Mouse (Mus musculus) MEL (cell line): Measurements from ENCODE around the gene Gm36028. TPM values are rescaled to one million over a fixed set of nuclear protein-coding genes. Genes with fewer than 3 reads are reported as not detected.

ENCODE experiments used
- DNase-seq: peaks from one replicate; pipeline ENCODE4 v3.0.0; 2011; ENCODE audit warnings: low read depth, low spot score
- H3K27ac ChIP-seq: 2 replicates; pipeline ENCODE4 v1.5.1; 2012; ENCODE audit warnings: low read depth, mild to moderate bottlenecking, control low read depth, low read length, moderate library complexity; ENCODE audit not compliant: control insufficient read depth
- H3K27me3 ChIP-seq, 2 experiments: fragments of 150-350 bp in 1 of 2; sonication (generic) in 1 of 2; 2 replicates each; pipeline ENCODE4 v1.6.1; 2012; ENCODE audit warnings: low read length in 2 of 2, mild to moderate bottlenecking in 2 of 2, improper control_type of control experiment in 1 of 2, moderate library complexity in 1 of 2; ENCODE audit not compliant: insufficient read depth in 2 of 2, control insufficient read depth in 1 of 2
- H3K36me3 ChIP-seq, 2 experiments: 2 replicates each; pipeline ENCODE4 v1.6.1; 2012 to 2014; ENCODE audit warnings: low read length in 2 of 2, improper control_type of control experiment in 1 of 2, inconsistent platforms in 1 of 2, mild to moderate bottlenecking in 1 of 2; ENCODE audit not compliant: insufficient read depth in 2 of 2, control insufficient read depth in 1 of 2
- H3K4me1 ChIP-seq, 2 experiments: fragments of 150-350 bp in 1 of 2; sonication (generic) in 1 of 2; 2 replicates each; pipeline ENCODE4 v1.6.1; 2012; ENCODE audit warnings: low read length in 2 of 2, improper control_type of control experiment in 1 of 2, mild to moderate bottlenecking in 1 of 2; ENCODE audit not compliant: insufficient read depth in 2 of 2, control insufficient read depth in 1 of 2
- H3K4me3 ChIP-seq, 2 experiments: fragments of 150-350 bp in 1 of 2; sonication (generic) in 1 of 2; 2 replicates each; pipeline ENCODE4 v1.5.1; 2012; ENCODE audit warnings: low read depth in 2 of 2, low read length in 2 of 2, mild to moderate bottlenecking in 2 of 2, moderate library complexity in 2 of 2, control low read depth in 1 of 2, improper control_type of control experiment in 1 of 2; ENCODE audit not compliant: control insufficient read depth in 1 of 2, insufficient read depth in 1 of 2
- H3K79me2 ChIP-seq: 2 replicates; pipeline ENCODE4 v1.6.1; 2012; ENCODE audit warnings: mild to moderate bottlenecking, low read length, moderate library complexity; ENCODE audit not compliant: control insufficient read depth, poor library complexity, insufficient read depth
- H3K9ac ChIP-seq: 2 replicates; pipeline ENCODE4 v1.6.1; 2012; ENCODE audit warnings: low read depth, mild to moderate bottlenecking, control low read depth, low read length, moderate library complexity; ENCODE audit not compliant: control insufficient read depth, poor library complexity, severe bottlenecking
- H3K9me3 ChIP-seq: fragments of 150-350 bp; sonication (generic); replicated peaks from 2 replicates; pipeline ENCODE4 v1.6.1; 2012; ENCODE audit warnings: mild to moderate bottlenecking, low read length, improper control_type of control experiment, moderate library complexity; ENCODE audit not compliant: insufficient read depth
- CHD1 ChIP-seq: IDR thresholded peaks from 2 replicates; pipeline ENCODE4 v1.6.1; 2012; ENCODE audit warnings: low read depth, mild to moderate bottlenecking, inconsistent platforms, low read length, improper control_type of control experiment
- E2F4 ChIP-seq: IDR thresholded peaks from 2 replicates; pipeline ENCODE4 v1.6.1; 2011; ENCODE audit warnings: low read depth, low read length, improper control_type of control experiment, borderline replicate concordance
- EP300 ChIP-seq, 2 experiments: IDR thresholded peaks; 2 replicates each; pipeline ENCODE4 v1.6.1; 2011; ENCODE audit warnings: improper control_type of control experiment in 2 of 2, low read length in 2 of 2, low read depth in 1 of 2, mild to moderate bottlenecking in 1 of 2
- ETS1 ChIP-seq: IDR thresholded peaks from 2 replicates; pipeline ENCODE4 v1.6.1; 2012; ENCODE audit warnings: low read depth, mild to moderate bottlenecking, inconsistent platforms, low read length, improper control_type of control experiment, moderate library complexity
- KAT2A ChIP-seq: conservative IDR thresholded peaks from 2 replicates; pipeline ENCODE4 v1.6.1; 2012; ENCODE audit warnings: low read depth, low read length, improper control_type of control experiment, inconsistent platforms
- MAFK ChIP-seq: IDR thresholded peaks from 2 replicates; pipeline ENCODE4 v1.6.1; 2011; ENCODE audit warnings: low read depth, mild to moderate bottlenecking, low read length, improper control_type of control experiment, borderline replicate concordance
- MAZ ChIP-seq: IDR thresholded peaks from 2 replicates; pipeline ENCODE4 v1.6.1; 2012; ENCODE audit warnings: low read depth, mild to moderate bottlenecking, inconsistent platforms, low read length, improper control_type of control experiment
- MEF2A ChIP-seq: IDR thresholded peaks from 2 replicates; pipeline ENCODE4 v1.6.1; 2014; ENCODE audit warnings: low read depth, mild to moderate bottlenecking, inconsistent platforms, low read length, improper control_type of control experiment; ENCODE audit not compliant: poor library complexity, insufficient replicate concordance, severe bottlenecking; ENCODE audit errors: extremely low read depth
- NELFE ChIP-seq: IDR thresholded peaks from 2 replicates; pipeline ENCODE4 v1.6.1; 2011; ENCODE audit warnings: low read depth, low read length, improper control_type of control experiment
- NRF1 ChIP-seq: IDR thresholded peaks from 2 replicates; pipeline ENCODE4 v1.6.1; 2014; ENCODE audit warnings: low read depth, mild to moderate bottlenecking, inconsistent platforms, low read length, improper control_type of control experiment, moderate library complexity; ENCODE audit not compliant: poor library complexity, insufficient read depth, severe bottlenecking
- POLR2AphosphoS2 ChIP-seq: IDR thresholded peaks from 2 replicates; pipeline ENCODE4 v1.6.1; 2011; ENCODE audit warnings: low read length, improper control_type of control experiment
- POLR2AphosphoS5 ChIP-seq: IDR thresholded peaks from 2 replicates; pipeline ENCODE4 v1.6.1; 2012; ENCODE audit warnings: low read depth, borderline replicate concordance, mild to moderate bottlenecking, inconsistent platforms, low read length, moderate library complexity, mixed read lengths
- SIN3A ChIP-seq: IDR thresholded peaks from 2 replicates; pipeline ENCODE4 v1.6.1; 2012; ENCODE audit warnings: low read length, improper control_type of control experiment, inconsistent platforms
- SMC3 ChIP-seq: IDR thresholded peaks from 2 replicates; pipeline ENCODE4 v1.6.1; 2011; ENCODE audit warnings: low read depth, low read length, improper control_type of control experiment
- TBP ChIP-seq: IDR thresholded peaks from 2 replicates; pipeline ENCODE4 v1.8.0; 2011; ENCODE audit warnings: low read depth, low read length, improper control_type of control experiment
- TCF12 ChIP-seq: IDR thresholded peaks from 2 replicates; pipeline ENCODE4 v1.6.1; 2014; ENCODE audit warnings: low read depth, mild to moderate bottlenecking, inconsistent platforms, low read length, improper control_type of control experiment, moderate library complexity
- USF1 ChIP-seq: IDR thresholded peaks from 2 replicates; pipeline ENCODE4 v1.6.1; 2014; ENCODE audit warnings: low read depth, mild to moderate bottlenecking, inconsistent platforms, low read length, improper control_type of control experiment, moderate library complexity
- ZC3H11A ChIP-seq: IDR thresholded peaks from 2 replicates; pipeline ENCODE4 v1.6.1; 2012; ENCODE audit warnings: low read depth, mild to moderate bottlenecking, inconsistent platforms, low read length, improper control_type of control experiment
- ZKSCAN1 ChIP-seq: IDR thresholded peaks from 2 replicates; pipeline ENCODE4 v1.6.1; 2012; ENCODE audit warnings: low read depth, mild to moderate bottlenecking, inconsistent platforms, low read length, improper control_type of control experiment, moderate library complexity
- ZMIZ1 ChIP-seq: IDR thresholded peaks from 2 replicates; pipeline ENCODE4 v1.6.1; 2012; ENCODE audit warnings: low read depth, mild to moderate bottlenecking, inconsistent platforms, low read length, improper control_type of control experiment, moderate library complexity
- ZNF384 ChIP-seq: IDR thresholded peaks from 2 replicates; pipeline ENCODE4 v1.6.1; 2012; ENCODE audit warnings: low read depth, mild to moderate bottlenecking, inconsistent platforms, low read length, improper control_type of control experiment
- polyA plus RNA-seq, 2 experiments: library from polyadenylated mRNA; stranded (reverse) in 1 of 2; unstranded in 1 of 2; fragments of >175 nt in 1 of 2; fragments of >200 nt in 1 of 2; gene quantifications; 2 replicates each; pipeline versions ENCODE4 v1.2.1 to v1.2.4; 2012; ENCODE audit warnings: low replicate concordance in 2 of 2, low read depth in 1 of 2; ENCODE audit not compliant: insufficient read length in 2 of 2, insufficient read depth in 1 of 2, missing spikeins in 1 of 2
- total RNA-seq: library from RNA; depleted of rRNA; stranded (reverse); fragments of 300-350 nt; gene quantifications from 2 replicates; pipeline ENCODE4 v1.2.3, GENCODE M21; 2012

Gene Gm36028
- total and polyA plus RNA-seq, 3 experiments, result not detected

DNA sequence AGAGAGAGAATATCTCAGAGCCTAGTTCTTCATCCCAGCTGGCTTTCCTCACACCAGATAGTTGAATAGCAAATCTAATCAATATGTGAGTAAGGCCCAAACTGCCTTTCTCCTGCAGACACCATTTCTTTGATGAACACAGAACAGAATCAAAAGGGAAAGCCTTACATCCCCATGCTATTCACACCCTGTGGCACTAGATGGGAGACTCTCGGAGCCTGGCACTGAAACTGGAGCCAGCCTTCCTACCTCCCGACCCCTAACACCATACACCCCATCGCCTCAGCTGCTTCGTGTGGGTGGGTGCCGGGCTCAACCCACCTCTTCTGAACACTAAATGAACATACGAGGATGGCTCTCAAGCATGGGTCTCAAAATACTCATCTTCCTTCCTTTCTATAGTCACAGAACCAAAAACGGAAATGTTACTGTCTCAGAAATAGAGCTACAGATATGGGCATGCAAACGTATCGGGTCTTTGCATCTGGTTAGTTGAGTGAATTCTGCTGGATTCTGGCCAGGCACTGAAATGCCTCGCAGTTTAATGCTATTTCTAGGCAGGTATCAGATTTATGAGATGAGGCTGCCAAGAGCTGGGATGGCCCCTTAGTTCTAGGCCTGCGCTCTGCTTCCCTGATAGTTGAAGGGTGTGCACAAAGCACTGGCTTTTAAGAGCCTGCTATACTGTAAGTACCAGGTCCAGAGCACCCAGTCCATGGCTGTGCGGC, 36.0 kb downstream of the Gm36028 start (continued):
- TF ChIP-seq ZKSCAN1 (no peak), SIN3A (no peak), CHD1 (no peak), ZMIZ1 (no peak), MAZ (no peak), SMC3 (no peak), TCF12 (no peak)

DNA sequence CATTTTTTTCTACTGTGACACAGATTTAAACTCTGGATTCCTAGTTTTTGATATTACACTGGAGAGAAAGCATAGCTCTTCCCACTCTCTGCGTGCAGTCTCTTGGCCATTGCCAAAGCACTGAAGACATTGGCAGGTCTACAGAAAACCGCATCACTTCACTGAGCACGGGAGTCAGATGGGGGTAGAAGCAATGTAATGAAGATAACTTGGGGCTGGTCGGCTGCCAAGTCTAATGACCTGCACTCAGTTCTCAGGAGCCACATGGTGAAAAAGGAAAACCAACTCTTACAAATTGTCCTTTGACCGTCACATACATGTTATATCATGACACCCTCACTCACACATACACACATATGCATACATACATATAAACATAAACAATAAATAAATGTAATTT, 37.0 kb downstream of the Gm36028 start:
- H3K9ac ChIP-seq, result no peak overlapping the region

DNA sequence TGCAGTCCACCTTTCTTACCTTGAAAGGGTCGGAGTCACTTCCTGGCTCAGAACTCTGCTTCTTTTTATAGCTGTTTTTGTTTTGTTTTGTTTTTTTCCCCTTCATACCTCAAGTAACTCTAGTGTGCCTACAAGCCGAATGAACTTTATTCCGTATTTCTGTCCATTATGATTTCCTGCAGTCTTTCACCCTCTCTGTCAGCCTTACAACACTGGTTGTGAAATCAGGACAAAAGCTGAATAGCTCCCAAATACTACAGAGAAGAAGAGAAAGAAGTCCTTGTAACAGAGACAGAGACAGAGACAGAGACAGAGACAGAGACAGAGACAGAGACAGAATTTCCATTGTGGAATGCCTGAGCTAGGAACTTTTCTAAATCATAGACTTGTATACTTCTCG, 43.0 kb downstream of the Gm36028 start:
- no peak overlapping the region for H3K27ac ChIP-seq
- no peaks in the 10 kb centered on the region for H3K79me2 ChIP-seq
- no peak for TF ChIP-seq TBP
- TF ChIP-seq ZMIZ1, result no peak
- H3K9ac ChIP-seq, result no peak overlapping the region
- peaks cover 8% of the 10 kb centered on the region in 2 experiments for H3K27me3 ChIP-seq
- no peaks in the 10 kb centered on the region for H3K9me3 ChIP-seq
- no peak for DNase-seq
- H3K4me1 ChIP-seq, result no peaks in the 10 kb centered on the region
- H3K4me3 ChIP-seq, result no peak overlapping the region
- peaks cover 0 to 3% of the 10 kb centered on the region in 2 experiments; a peak in 2 of 4 replicates for H3K36me3 ChIP-seq

More for the DNA sequence above, 37.0 kb downstream of the Gm36028 start:
- Histone ChIP-seq H3K36me3 (no peaks in the 10 kb centered on the region), H3K79me2 (no peaks in the 10 kb centered on the region), H3K27ac (no peak overlapping the region), H3K9me3 (no peaks in the 10 kb centered on the region), H3K27me3 (peaks cover 9 to 12% of the 10 kb centered on the region in 2 experiments), H3K4me1 (no peaks in the 10 kb centered on the region), H3K4me3 (no peak overlapping the region)
- no peak for DNase-seq
- TF ChIP-seq POLR2AphosphoS2 (no peak), MAZ (no peak), USF1 (no peak), POLR2AphosphoS5 (no peak), E2F4 (no peak), ZC3H11A (no peak), KAT2A (no peak), MEF2A (no peak), EP300 (IDR thresholded peaks at IDR 0.05; ENCODE audit: low read depth in 1 of 2, low read length in 2 of 2) (no peak), NRF1 (no peak), ZMIZ1 (no peak), ZNF384 (no peak), ETS1 (no peak), NELFE (no peak), MAFK (no peak)
